Mouse (Mus musculus) retina, postnatal 1 day (tissue): Measurements from ENCODE around the gene Tnfsf4.
A peak's percentile ranks its signal among the peaks of the same experiment; 100 is the strongest.

Source experiments
- DNase-seq: peaks from one replicate; pipeline ENCODE4 v3.0.0-alpha.2; 2012

Tnfsf4 gene

GRCm38 (mm10) chr1:161463388-161464085 lies 68.3 kb downstream of the Tnfsf4 start:
- peak; percentile 1 for DNase-seq
